Mouse (Mus musculus) CH12.LX (cell line): ENCODE results near the gene Foxa3. TPM values are rescaled to one million over a fixed set of nuclear protein-coding genes. Genes with fewer than 3 reads are reported as not detected.

Experiments used
- DNase-seq: peaks from one replicate; pipeline ENCODE4 v3.0.0-alpha.2; 2013; ENCODE audit errors: extremely low read depth
- H3K27ac ChIP-seq: 2 replicates; pipeline ENCODE4 v1.5.1; 2012; ENCODE audit warnings: low read depth, mild to moderate bottlenecking, control low read depth, moderate library complexity; ENCODE audit not compliant: insufficient read depth
- H3K27me3 ChIP-seq: replicated peaks from 2 replicates; pipeline ENCODE3; 2012; ENCODE audit warnings: inconsistent platforms
- H3K36me3 ChIP-seq, 2 experiments: replicated peaks in 1 of 2; 2 replicates each; pipeline versions ENCODE3 to v1.6.1; 2012; ENCODE audit warnings: inconsistent platforms in 1 of 2, low read length in 1 of 2, mild to moderate bottlenecking in 1 of 2, mixed read lengths in 1 of 2, moderate library complexity in 1 of 2; ENCODE audit not compliant: control insufficient read depth in 1 of 2, insufficient read depth in 1 of 2
- H3K4me1 ChIP-seq, 2 experiments: 2 replicates each; pipeline ENCODE4 v1.6.1; 2012; ENCODE audit warnings: inconsistent platforms in 1 of 2, moderate library complexity in 1 of 2; ENCODE audit not compliant: insufficient read depth in 2 of 2, control insufficient read depth in 1 of 2
- H3K4me2 ChIP-seq: 2 replicates; pipeline ENCODE4 v1.6.1; 2012; ENCODE audit warnings: low read depth, mild to moderate bottlenecking, control low read depth; ENCODE audit not compliant: poor library complexity, insufficient read depth, severe bottlenecking
- H3K4me3 ChIP-seq, 3 experiments: fragments of 150-350 bp in 1 of 3; sonication (generic) in 1 of 3; replicated peaks in 1 of 3; 2 replicates each; pipeline versions ENCODE3 to v1.5.1; 2011 to 2012; ENCODE audit warnings: low read depth in 2 of 3, low read length in 2 of 3, mild to moderate bottlenecking in 2 of 3, moderate library complexity in 2 of 3, control low read depth in 1 of 3, improper control_type of control experiment in 1 of 3, inconsistent platforms in 1 of 3, mixed read lengths in 1 of 3; ENCODE audit not compliant: poor library complexity in 1 of 3
- H3K79me2 ChIP-seq: replicated peaks from 2 replicates; pipeline ENCODE4 v1.6.1; 2012; ENCODE audit warnings: mild to moderate bottlenecking, moderate library complexity; ENCODE audit not compliant: control insufficient read depth, poor library complexity, insufficient read depth, severe bottlenecking; ENCODE audit errors: extremely low read depth
- H3K9ac ChIP-seq: 2 replicates; pipeline ENCODE4 v1.6.1; 2012; ENCODE audit warnings: low read depth, mild to moderate bottlenecking, control low read depth, moderate library complexity; ENCODE audit not compliant: insufficient read depth
- H3K9me3 ChIP-seq: replicated peaks from 2 replicates; pipeline ENCODE3; 2012; ENCODE audit warnings: low read length, inconsistent platforms, mixed read lengths
- CHD2 ChIP-seq: IDR thresholded peaks from 2 replicates; pipeline ENCODE4 v1.6.1; 2011; ENCODE audit warnings: low read length, improper control_type of control experiment
- E2F4 ChIP-seq: IDR thresholded peaks from 2 replicates; pipeline ENCODE4 v1.6.1; 2011; ENCODE audit warnings: low read depth, low read length, improper control_type of control experiment; ENCODE audit not compliant: insufficient replicate concordance
- ELF1 ChIP-seq: IDR thresholded peaks from 2 replicates; pipeline ENCODE4 v1.6.1; 2014; ENCODE audit warnings: low read depth, mild to moderate bottlenecking, inconsistent platforms, low read length, improper control_type of control experiment
- ETS1 ChIP-seq: conservative IDR thresholded peaks from 2 replicates; pipeline ENCODE4 v1.6.1; 2012; ENCODE audit warnings: low read depth, mild to moderate bottlenecking, inconsistent platforms, low read length, improper control_type of control experiment, moderate library complexity
- GABPA ChIP-seq: IDR thresholded peaks from 2 replicates; pipeline ENCODE4 v1.6.1; 2012; ENCODE audit warnings: low read depth, low read length, improper control_type of control experiment, inconsistent platforms; ENCODE audit not compliant: insufficient replicate concordance
- HCFC1 ChIP-seq: IDR thresholded peaks from 2 replicates; pipeline ENCODE4 v1.6.1; 2012; ENCODE audit warnings: low read depth, mild to moderate bottlenecking, inconsistent platforms, low read length, improper control_type of control experiment
- JUN ChIP-seq: IDR thresholded peaks from 2 replicates; pipeline ENCODE4 v1.6.1; 2011; ENCODE audit warnings: low read depth, mild to moderate bottlenecking, low read length, improper control_type of control experiment, moderate library complexity; ENCODE audit not compliant: insufficient read depth
- MAFK ChIP-seq: IDR thresholded peaks from 2 replicates; pipeline ENCODE4 v1.6.1; 2011; ENCODE audit warnings: low read length, improper control_type of control experiment; ENCODE audit not compliant: insufficient replicate concordance
- MEF2A ChIP-seq: IDR thresholded peaks from 2 replicates; pipeline ENCODE4 v1.6.1; 2014; ENCODE audit warnings: low read depth, mild to moderate bottlenecking, inconsistent platforms, low read length, improper control_type of control experiment, borderline replicate concordance
- MYC ChIP-seq: IDR thresholded peaks from 2 replicates; pipeline ENCODE4 v1.6.1; 2011; ENCODE audit warnings: low read depth, mild to moderate bottlenecking, improper control_type of control experiment, low read length
- NRF1 ChIP-seq: IDR thresholded peaks from 2 replicates; pipeline ENCODE4 v1.6.1; 2014; ENCODE audit warnings: low read depth, mild to moderate bottlenecking, inconsistent platforms, low read length, improper control_type of control experiment, moderate library complexity
- POLR2A ChIP-seq: IDR thresholded peaks from 2 replicates; pipeline ENCODE4 v1.6.1; 2011; ENCODE audit warnings: low read depth, mild to moderate bottlenecking, improper control_type of control experiment, low read length
- POLR2AphosphoS2 ChIP-seq: IDR thresholded peaks from 2 replicates; pipeline ENCODE4 v1.6.1; 2011; ENCODE audit warnings: low read depth, low read length, improper control_type of control experiment
- RAD21 ChIP-seq: IDR thresholded peaks from 2 replicates; pipeline ENCODE4 v1.6.1; 2011; ENCODE audit warnings: low read depth, mild to moderate bottlenecking, low read length, improper control_type of control experiment, moderate library complexity
- SIN3A ChIP-seq: IDR thresholded peaks from 2 replicates; pipeline ENCODE4 v1.6.1; 2012; ENCODE audit warnings: low read length, improper control_type of control experiment, inconsistent platforms
- TBP ChIP-seq: conservative IDR thresholded peaks from 2 replicates; pipeline ENCODE4 v1.6.1; 2011; ENCODE audit warnings: low read depth, low read length, improper control_type of control experiment
- TCF12 ChIP-seq: IDR thresholded peaks from 2 replicates; pipeline ENCODE4 v1.6.1; 2014; ENCODE audit warnings: low read depth, mild to moderate bottlenecking, inconsistent platforms, low read length, improper control_type of control experiment
- USF1 ChIP-seq: IDR thresholded peaks from 2 replicates; pipeline ENCODE4 v1.6.1; 2014; ENCODE audit warnings: low read depth, mild to moderate bottlenecking, inconsistent platforms, low read length, improper control_type of control experiment
- USF2 ChIP-seq: conservative IDR thresholded peaks from 2 replicates; pipeline ENCODE4 v1.6.1; 2011; ENCODE audit warnings: low read depth, low read length, improper control_type of control experiment
- ZC3H11A ChIP-seq: IDR thresholded peaks from 2 replicates; pipeline ENCODE4 v1.6.1; 2012; ENCODE audit warnings: low read depth, mild to moderate bottlenecking, inconsistent platforms, low read length, improper control_type of control experiment
- ZKSCAN1 ChIP-seq: IDR thresholded peaks from 2 replicates; pipeline ENCODE4 v1.6.1; 2012; ENCODE audit warnings: low read depth, inconsistent platforms, low read length, improper control_type of control experiment, borderline replicate concordance
- dilution Hi-C: fragments of 300-500 bp; cut with MboI; formaldehyde crosslinking; loops from 2 replicates; pipeline ENCODE4 v1.14.3; 2020; ENCODE audit warnings: low sequenced_read_pairs; ENCODE audit not compliant: extremely low pct_unique_long_range_greater_than_20kb, extremely low pct_ligation_motif_present
- in situ Hi-C: fragments of 300-500 bp; cut with MboI; formaldehyde crosslinking; loops from 3 replicates; pipeline ENCODE4 v1.14.3; 2019; ENCODE audit warnings: low sequenced_read_pairs, low pct_ligation_motif_present, low pct_unique_long_range_greater_than_20kb, mixed read lengths
- polyA plus RNA-seq: library from polyadenylated mRNA; unstranded; fragments of >175 nt; gene quantifications from 2 replicates; pipeline ENCODE4 v1.2.1, GENCODE M21; 2012; ENCODE audit warnings: low read depth; ENCODE audit not compliant: insufficient read length
- total RNA-seq, 2 experiments: library from RNA; depleted of rRNA; stranded (reverse); fragments of 300-350 nt in 1 of 2; fragments of >200 nt in 1 of 2; gene quantifications; 2 replicates each; pipeline ENCODE4 v1.2.3; 2012 to 2014

Gene Foxa3
- total and polyA plus RNA-seq, 3 experiments, result 0.08 TPM; not detected in 2

DNA sequence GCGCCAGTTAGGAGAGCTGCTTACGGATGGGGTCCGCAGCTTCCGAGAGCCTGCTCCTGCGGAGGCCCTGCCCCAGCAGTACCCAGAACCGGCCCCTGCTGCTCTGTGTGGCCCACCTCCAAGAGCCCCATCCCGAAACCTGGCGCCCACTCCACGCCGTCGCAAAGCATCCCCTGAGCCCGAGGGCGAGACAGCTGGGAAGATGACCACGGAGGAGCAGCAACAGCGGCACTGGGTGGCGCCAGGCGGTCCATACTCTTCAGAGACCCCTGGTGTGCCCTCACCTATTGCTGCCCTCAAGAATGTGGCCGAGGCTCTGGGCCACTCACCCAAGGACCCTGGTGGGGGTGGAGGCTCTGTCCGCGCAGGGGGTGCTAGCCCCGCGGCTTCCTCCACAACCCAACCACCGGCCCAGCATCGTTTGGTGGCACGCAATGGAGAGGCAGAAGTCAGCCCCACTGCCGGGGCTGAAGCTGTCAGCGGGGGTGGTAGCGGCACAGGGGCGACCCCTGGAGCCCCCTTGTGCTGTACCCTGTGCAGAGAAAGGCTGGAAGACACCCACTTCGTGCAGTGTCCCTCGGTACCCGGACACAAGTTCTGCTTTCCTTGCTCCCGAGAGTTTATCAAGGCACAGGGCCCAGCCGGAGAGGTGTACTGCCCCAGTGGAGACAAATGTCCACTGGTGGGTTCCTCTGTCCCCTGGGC lies 17.8 kb downstream of the Foxa3 start:
- peaks cover 5 to 40% of the 10 kb centered on the region in 2 experiments; a peak in 3 of 4 replicates for H3K4me1 ChIP-seq
- no peaks in the 10 kb centered on the region for H3K79me2 ChIP-seq
- no peak overlapping the region for H3K27ac ChIP-seq
- in situ Hi-C loops (no loop called here), dilution Hi-C loops (no loop called here)
- peaks cover 13% of the 10 kb centered on the region for H3K27me3 ChIP-seq
- H3K36me3 ChIP-seq, result peaks cover 8 to 23% of the 10 kb centered on the region in 2 experiments
- no peak for DNase-seq
- peaks cover 4% of the 10 kb centered on the region for H3K9me3 ChIP-seq
- no peak for TF ChIP-seq TCF12
- TF ChIP-seq ZC3H11A, result no peak
- TF ChIP-seq MAFK, result no peak
- no peak for TF ChIP-seq USF2
- no peak for TF ChIP-seq RAD21
- no peak overlapping the region for H3K4me3 ChIP-seq
- no peak overlapping the region for H3K4me2 ChIP-seq
- H3K9ac ChIP-seq, result no peak overlapping the region

DNA sequence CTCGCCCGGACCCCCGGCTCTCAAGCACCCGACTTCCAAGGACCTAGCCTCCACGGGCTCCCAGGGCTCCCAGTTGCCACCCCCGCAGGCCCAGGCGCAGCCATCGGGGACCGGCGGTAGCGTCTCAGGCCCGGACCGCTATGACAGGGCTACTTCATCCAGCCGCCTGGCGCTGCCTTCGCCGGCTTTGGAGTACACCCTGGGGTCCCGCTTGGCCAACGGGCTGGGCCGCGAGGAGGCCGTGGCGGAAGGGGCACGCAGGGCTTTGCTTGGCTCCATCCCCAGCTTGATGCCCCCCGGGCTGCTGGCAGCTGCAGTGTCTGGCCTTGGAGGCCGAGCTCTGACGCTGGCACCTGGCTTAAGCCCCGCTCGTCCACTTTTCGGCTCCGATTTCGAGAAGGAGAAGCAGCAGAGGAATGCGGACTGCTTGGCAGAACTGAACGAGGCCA lies 18.7 kb downstream of the Foxa3 start:
- peaks cover 8 to 23% of the 10 kb centered on the region in 2 experiments for H3K36me3 ChIP-seq
- peaks cover 4% of the 10 kb centered on the region for H3K9me3 ChIP-seq
- dilution Hi-C loops (no loop called here), in situ Hi-C loops (no loop called here)
- peaks cover 7 to 48% of the 10 kb centered on the region in 2 experiments; a peak in 2 of 4 replicates for H3K4me1 ChIP-seq
- peaks cover 9% of the 10 kb centered on the region for H3K27me3 ChIP-seq
- no peak for DNase-seq
- peak overlapping the region; percentile 78 for H3K9ac ChIP-seq
- H3K4me2 ChIP-seq, result peak overlapping the region; percentile 58; the same call in 1 of the 2 replicates
- no peak overlapping the region for H3K27ac ChIP-seq
- H3K79me2 ChIP-seq, result no peaks in the 10 kb centered on the region
- TF ChIP-seq MEF2A (no peak), CHD2 (no peak), POLR2A (no peak)
- TF ChIP-seq, all 38 proteins: peak for 0
- H3K4me3 ChIP-seq, result peak overlapping the region; percentile 50 to 83 (median 66)

DNA sequence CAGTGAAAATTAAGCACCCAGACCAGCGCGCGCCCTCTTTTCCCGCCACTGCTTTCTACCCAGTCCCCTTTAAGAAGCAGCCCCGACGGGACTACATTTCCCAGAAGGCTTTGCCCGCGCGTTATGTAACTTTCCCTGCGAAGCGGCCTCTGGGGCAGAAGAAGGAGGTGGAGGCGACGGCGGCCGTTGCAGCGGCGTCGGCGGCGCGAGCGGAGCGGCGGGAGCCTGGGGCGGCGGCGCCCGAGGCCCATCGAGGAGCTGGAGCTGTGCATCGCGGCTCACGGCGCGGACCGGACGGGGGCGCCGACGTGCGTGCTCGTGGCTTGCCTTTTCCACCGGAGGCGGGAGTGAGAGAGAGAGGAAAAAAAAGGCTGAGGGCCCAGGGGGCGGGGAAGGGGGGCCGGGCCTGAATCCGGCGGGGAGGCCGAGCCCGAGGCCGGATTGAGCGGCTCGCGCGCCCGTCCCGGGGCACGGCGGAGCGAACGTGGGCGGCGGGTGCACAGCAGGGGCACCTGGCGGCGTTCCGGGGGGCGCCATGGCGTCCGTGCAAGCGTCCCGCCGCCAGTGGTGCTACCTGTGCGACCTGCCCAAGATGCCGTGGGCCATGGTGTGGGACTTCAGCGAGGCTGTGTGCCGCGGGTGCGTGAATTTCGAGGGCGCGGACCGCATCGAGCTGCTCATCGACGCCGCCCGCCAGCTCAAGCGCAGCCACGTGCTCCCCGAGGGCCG lies 19.3 kb downstream of the Foxa3 start, which contains the start of gene Irf2bp1:
TSS of gene Irf2bp1 (plus strand) at position 143 of the 729 bp plus-strand sequence.
- Histone ChIP-seq H3K27me3 (peaks cover 5% of the 10 kb centered on the region), H3K36me3 (peaks cover 8 to 23% of the 10 kb centered on the region in 2 experiments), H3K4me2 (peak within 1 kb of the TSS; percentile 67; the same call in 1 of the 2 replicates), H3K4me3 (peak within 1 kb of the TSS; percentile 50 to 83 (median 66)), H3K27ac (peak within 1 kb of the TSS; percentile 74), H3K9me3 (peaks cover 4% of the 10 kb centered on the region), H3K4me1 (peaks cover 7 to 54% of the 10 kb centered on the region in 2 experiments; a peak in 2 of 4 replicates), H3K9ac (peak within 1 kb of the TSS; percentile 78), H3K79me2 (no peaks in the 10 kb centered on the region)
- dilution Hi-C loops, result no loop called here
- peak; percentile 94 for DNase-seq
- in situ Hi-C loops, result no loop called here
- no peak for TF ChIP-seq MYC
- no peak for TF ChIP-seq ZC3H11A
- TF ChIP-seq ELF1, result peak; percentile 60
- TF ChIP-seq USF1, result no peak
- TF ChIP-seq MEF2A, result peak; percentile 57; the same call in 1 of the 2 replicates
- no peak for TF ChIP-seq MAFK
- peak; percentile 36 for TF ChIP-seq NRF1
- no peak for TF ChIP-seq ETS1
- TF ChIP-seq RAD21, result no peak
- TF ChIP-seq JUN, result no peak
- peak; percentile 68 for TF ChIP-seq POLR2A
- TF ChIP-seq HCFC1, result peak; percentile 93
- no peak for TF ChIP-seq TBP
- TF ChIP-seq E2F4, result peak; percentile 97
- TF ChIP-seq SIN3A, result peak; percentile 54; the same call in 1 of the 2 replicates
- no peak for TF ChIP-seq POLR2AphosphoS2
- TF ChIP-seq ZKSCAN1, result no peak
- TF ChIP-seq GABPA, result peak; percentile 95
